Mouse (Mus musculus) brown adipose tissue, adult 24 weeks (tissue): ENCODE measurements around the gene Tex36. TPM values are rescaled to one million over a fixed set of nuclear protein-coding genes. Genes with fewer than 3 reads are reported as not detected.

Source experiments
- H3K27ac ChIP-seq: fragments of 200-500 bp; replicated peaks from 2 replicates; pipeline ENCODE4 v1.5.1; 2012; ENCODE audit warnings: low read depth, mild to moderate bottlenecking, low read length
- H3K4me1 ChIP-seq: fragments of 200-500 bp; 2 replicates; pipeline ENCODE4 v1.6.1; 2012; ENCODE audit warnings: low read length, mixed read lengths; ENCODE audit not compliant: control insufficient read depth, insufficient read depth, insufficient read length
- H3K4me3 ChIP-seq: fragments of 200-500 bp; 2 replicates; pipeline ENCODE4 v1.5.1; 2012; ENCODE audit warnings: low read depth, mild to moderate bottlenecking, low read length, moderate library complexity; ENCODE audit not compliant: insufficient read depth
- polyA plus RNA-seq: library from polyadenylated mRNA; stranded (reverse); fragments of >200 nt; gene quantifications from 2 replicates; pipeline ENCODE4 v1.2.4, GENCODE M21; 2012; ENCODE audit not compliant: missing spikeins, insufficient read depth, insufficient read length

The Tex36 gene
- polyA plus RNA-seq, 1 experiment, result not detected

GRCm38 (mm10) chr7:133608631-133609340 is 6.8 kb upstream of the Tex36 start:
- H3K4me1 ChIP-seq, result no peaks in the 10 kb centered on the region
- no peak overlapping the region for H3K4me3 ChIP-seq
- no peak overlapping the region for H3K27ac ChIP-seq

- no peak overlapping the region for H3K4me3 ChIP-seq
- H3K4me1 ChIP-seq, result no peaks in the 10 kb centered on the region
- H3K27ac ChIP-seq, result no peak overlapping the region
Measured at GRCm38 (mm10) chr7:133607883-133608575, 6.1 kb upstream of the Tex36 start.

GRCm38 (mm10) chr7:133607331-133607730 is 5.4 kb upstream of the Tex36 start:
- Histone ChIP-seq H3K4me1 (no peaks in the 10 kb centered on the region), H3K27ac (no peak overlapping the region), H3K4me3 (no peak overlapping the region)

- Histone ChIP-seq H3K27ac (no peak overlapping the region), H3K4me1 (no peaks in the 10 kb centered on the region), H3K4me3 (no peak overlapping the region)
Measured at GRCm38 (mm10) chr7:133604427-133605081, 2.6 kb upstream of the Tex36 start.

- Histone ChIP-seq H3K4me1 (no peaks in the 10 kb centered on the region), H3K27ac (no peak overlapping the region), H3K4me3 (no peak overlapping the region)
Measured at GRCm38 (mm10) chr7:133603156-133603555, 1.2 kb upstream of the Tex36 start.

DNA sequence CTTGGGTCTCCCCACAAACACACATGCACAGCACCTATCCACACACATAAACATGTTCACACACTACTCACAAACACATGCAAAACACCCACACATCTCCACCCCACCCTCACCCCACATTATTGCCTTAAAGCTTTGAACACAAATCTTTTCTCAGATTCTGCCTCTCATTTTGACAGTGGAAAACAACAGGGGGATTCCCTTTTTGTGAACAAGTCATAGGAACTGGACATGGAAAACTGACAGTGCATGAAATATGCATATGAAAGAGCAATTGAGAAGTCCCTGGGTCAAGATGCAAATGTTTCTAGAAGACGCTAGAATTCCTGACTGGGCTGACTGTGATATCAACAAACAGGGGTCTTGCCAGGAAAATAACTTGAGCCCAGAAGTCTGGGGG is 1.4 kb downstream of the Tex36 start:
- no peaks in the 10 kb centered on the region for H3K4me1 ChIP-seq
- H3K4me3 ChIP-seq, result no peak overlapping the region
- no peak overlapping the region for H3K27ac ChIP-seq

- H3K4me3 ChIP-seq, result no peak overlapping the region
- H3K27ac ChIP-seq, result no peak overlapping the region
- no peaks in the 10 kb centered on the region for H3K4me1 ChIP-seq
Measured at GRCm38 (mm10) chr7:133591750-133592149, 10.2 kb downstream of the Tex36 start.

- H3K27ac ChIP-seq, result no peak overlapping the region
- no peaks in the 10 kb centered on the region for H3K4me1 ChIP-seq
- no peak overlapping the region for H3K4me3 ChIP-seq
Measured at GRCm38 (mm10) chr7:133583216-133583615, 18.7 kb downstream of the Tex36 start.

GRCm38 (mm10) chr7:133580296-133580640 is 21.7 kb downstream of the Tex36 start:
- no peaks in the 10 kb centered on the region for H3K4me1 ChIP-seq
- no peak overlapping the region for H3K27ac ChIP-seq
- no peak overlapping the region for H3K4me3 ChIP-seq

GRCm38 (mm10) chr7:133579491-133580295 is 22.3 kb downstream of the Tex36 start:
- H3K4me3 ChIP-seq, result no peak overlapping the region

DNA sequence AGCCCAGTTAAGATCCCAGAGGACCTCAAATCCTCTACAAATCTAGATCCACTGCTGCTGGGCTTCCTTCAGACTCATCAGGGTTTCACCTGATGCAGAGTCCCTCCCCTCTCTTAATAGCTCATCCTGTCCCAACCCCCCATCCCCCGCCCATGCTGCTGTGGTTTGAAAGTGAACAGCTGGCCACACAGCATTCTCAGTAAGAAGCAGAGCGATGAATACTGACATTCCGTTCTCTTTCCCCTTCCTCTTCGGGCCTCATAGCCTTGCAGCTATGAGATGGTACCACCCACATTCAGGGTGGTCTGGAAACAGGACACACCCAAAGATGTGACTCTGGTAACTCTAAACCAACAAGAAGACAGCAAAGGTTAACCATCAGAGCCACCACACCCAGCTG is 25.1 kb downstream of the Tex36 start:
- Histone ChIP-seq H3K4me3 (no peak overlapping the region), H3K4me1 (no peaks in the 10 kb centered on the region), H3K27ac (no peak overlapping the region)

More at GRCm38 (mm10) chr7:133579491-133580295, 22.3 kb downstream of the Tex36 start:
- Histone ChIP-seq H3K27ac (no peak overlapping the region), H3K4me1 (no peaks in the 10 kb centered on the region)

- no peak overlapping the region for H3K27ac ChIP-seq
- no peak overlapping the region for H3K4me3 ChIP-seq
- no peaks in the 10 kb centered on the region for H3K4me1 ChIP-seq
Measured at GRCm38 (mm10) chr7:133576281-133576680, 25.7 kb downstream of the Tex36 start.

GRCm38 (mm10) chr7:133571927-133572326 is 30.0 kb downstream of the Tex36 start:
- Histone ChIP-seq H3K4me1 (peaks cover 2% of the 10 kb centered on the region; the same call in 1 of the 2 replicates), H3K4me3 (no peak overlapping the region), H3K27ac (no peak overlapping the region)

- H3K27ac ChIP-seq, result no peak overlapping the region
- peaks cover 2% of the 10 kb centered on the region; the same call in 1 of the 2 replicates for H3K4me1 ChIP-seq
- no peak overlapping the region for H3K4me3 ChIP-seq
Measured at GRCm38 (mm10) chr7:133569194-133569880, 32.6 kb downstream of the Tex36 start.
